Mouse (Mus musculus) embryonic fibroblast, embryonic 13.5 days (primary cell): ENCODE measurements at regions not wholly inside any gene's neighbourhood (a gene's known extent, or its start where the extent isn't known, plus 50 kb on each side); places are given as distances from the start of the nearest gene placed in this dataset.

Experiments used
- CTCF ChIP-seq: IDR thresholded peaks from 2 replicates; pipeline ENCODE4 v1.5.1; 2011; ENCODE audit warnings: mild to moderate bottlenecking, control low read depth, low read length, moderate library complexity, borderline replicate concordance; ENCODE audit not compliant: insufficient read depth
- POLR2A ChIP-seq: IDR thresholded peaks from 2 replicates; pipeline ENCODE4 v1.6.1; 2011; ENCODE audit warnings: low read depth, mild to moderate bottlenecking, control low read depth, low read length, moderate library complexity

GRCm38 (mm10) chr13:78783591-78784240, 584.2 kb upstream of the Nr2f1 start:
- TF ChIP-seq CTCF (no peak), POLR2A (no peak)
